Mouse (Mus musculus) testis, adult 2 months (tissue): ENCODE measurements around the gene Ep400. TPM values are rescaled to one million over a fixed set of nuclear protein-coding genes. Genes with fewer than 3 reads are reported as not detected.
A peak's percentile ranks its signal among the peaks of the same experiment; 100 is the strongest.

Source experiments
- H3K27ac ChIP-seq: fragments of 200-500 bp; 2 replicates; pipeline ENCODE4 v1.5.1; 2012; ENCODE audit warnings: low read depth, low read length; ENCODE audit not compliant: control insufficient read depth, insufficient read depth
- H3K27me3 ChIP-seq: fragments of 200-500 bp; 2 replicates; pipeline ENCODE4 v1.6.1; 2012; ENCODE audit warnings: mild to moderate bottlenecking, low read length, moderate library complexity; ENCODE audit not compliant: control insufficient read depth, insufficient read depth
- H3K36me3 ChIP-seq: fragments of 200-500 bp; 2 replicates; pipeline ENCODE4 v1.6.1; 2012; ENCODE audit warnings: mild to moderate bottlenecking, low read length; ENCODE audit not compliant: control insufficient read depth, insufficient read depth
- H3K4me1 ChIP-seq: fragments of 200-500 bp; 2 replicates; pipeline ENCODE4 v1.6.1; 2012; ENCODE audit warnings: low read length; ENCODE audit not compliant: control insufficient read depth, insufficient read depth
- H3K4me3 ChIP-seq: fragments of 200-500 bp; 2 replicates; pipeline ENCODE4 v1.5.1; 2012; ENCODE audit warnings: low read depth, mild to moderate bottlenecking, low read length, moderate library complexity, mixed read lengths; ENCODE audit not compliant: control insufficient read depth
- CTCF ChIP-seq: fragments of 200-500 bp; IDR thresholded peaks from 2 replicates; pipeline ENCODE4 v1.5.1; 2012; ENCODE audit warnings: low read depth, mild to moderate bottlenecking, inconsistent platforms, low read length, moderate library complexity; ENCODE audit not compliant: control insufficient read depth, insufficient read depth, insufficient replicate concordance
- POLR2A ChIP-seq: fragments of 200-500 bp; IDR thresholded peaks from 2 replicates; pipeline ENCODE4 v1.6.1; 2012; ENCODE audit warnings: low read depth, mild to moderate bottlenecking, inconsistent platforms, low read length, moderate library complexity; ENCODE audit not compliant: control insufficient read depth
- polyA plus RNA-seq: library from polyadenylated mRNA; depleted of rRNA; stranded (reverse); fragments of >200 nt; gene quantifications from 2 replicates; pipeline ENCODE4 v1.2.3, GENCODE M21; 2012

The Ep400 gene
- polyA plus RNA-seq, 1 experiment = 196 TPM

- Histone ChIP-seq H3K36me3 (peaks cover 6% of the 10 kb centered on the region), H3K27me3 (no peaks in the 10 kb centered on the region), H3K27ac (no peak overlapping the region), H3K4me3 (no peak overlapping the region), H3K4me1 (no peaks in the 10 kb centered on the region)
- TF ChIP-seq CTCF (no peak), POLR2A (no peak)
Observed at GRCm38 (mm10) chr5:110664041-110664440, 106.5 kb downstream of the Ep400 start.

DNA sequence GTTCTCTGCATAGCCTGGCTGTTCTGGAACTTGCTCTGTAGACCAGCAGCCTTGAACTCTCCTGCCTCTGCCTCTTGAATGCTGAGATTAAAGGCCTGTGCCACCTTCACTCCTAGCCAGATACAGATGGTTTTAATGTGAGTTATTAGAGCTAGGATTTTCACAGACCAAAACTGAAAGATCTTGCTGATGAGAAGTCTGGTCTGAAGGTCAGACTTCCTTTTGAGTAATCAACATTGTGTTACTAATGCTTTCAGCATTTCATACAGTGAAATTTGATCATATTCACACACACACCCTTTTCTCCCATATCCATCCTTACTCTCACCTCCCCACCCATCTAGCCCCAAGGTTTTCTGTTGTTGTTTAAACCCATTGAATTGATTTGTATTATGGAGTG, 110.8 kb downstream of the Ep400 start:
- H3K4me3 ChIP-seq = no peak overlapping the region
- H3K27me3 ChIP-seq = no peaks in the 10 kb centered on the region
- H3K27ac ChIP-seq = no peak overlapping the region
- no peaks in the 10 kb centered on the region for H3K4me1 ChIP-seq
- no peaks in the 10 kb centered on the region; the same call in 1 of the 2 replicates for H3K36me3 ChIP-seq
- no peak for TF ChIP-seq POLR2A

DNA sequence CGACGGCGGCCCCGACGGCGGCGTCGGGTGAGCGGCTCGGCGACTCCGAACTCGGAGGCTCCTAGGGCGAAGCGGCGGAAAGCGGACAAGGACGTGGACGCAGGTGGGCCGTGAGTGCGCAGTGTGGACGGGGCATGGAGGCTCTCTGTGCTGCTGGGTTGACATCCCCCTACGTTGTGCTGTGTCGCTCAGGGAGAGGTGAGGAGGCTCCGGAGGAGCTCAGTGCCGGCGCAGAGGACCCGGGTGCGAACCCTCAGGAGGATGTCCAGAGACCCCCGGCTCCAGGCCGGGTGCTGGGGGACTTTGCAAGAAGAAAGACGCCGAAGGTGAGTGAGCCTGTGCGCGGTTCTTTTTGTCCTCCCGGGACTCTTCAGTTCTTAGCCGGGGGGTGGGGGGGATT, 116.8 kb downstream of the Ep400 start:
- TF ChIP-seq POLR2A (no peak), CTCF (no peak)
- Histone ChIP-seq H3K27me3 (no peaks in the 10 kb centered on the region), H3K4me1 (peaks cover 4% of the 10 kb centered on the region; the same call in 1 of the 2 replicates), H3K4me3 (peak overlapping the region; percentile 96), H3K27ac (peak overlapping the region; percentile 60), H3K36me3 (peaks cover 2% of the 10 kb centered on the region)

GRCm38 (mm10) chr5:110652719-110653648, 117.5 kb downstream of the Ep400 start, which contains the start of the genes Noc4l and Ddx51:
Noc4l (minus strand) TSS chr5:110653417.
Ddx51 (plus strand) TSS chr5:110653451.
- Histone ChIP-seq H3K27me3 (no peaks in the 10 kb centered on the region), H3K27ac (peak within 1 kb of the TSS; percentile 60), H3K36me3 (peaks cover 3% of the 10 kb centered on the region), H3K4me1 (peaks cover 4% of the 10 kb centered on the region; the same call in 1 of the 2 replicates), H3K4me3 (peak within 1 kb of the TSS; percentile 96)
- peak; percentile 55 for TF ChIP-seq POLR2A
- TF ChIP-seq CTCF = no peak

DNA sequence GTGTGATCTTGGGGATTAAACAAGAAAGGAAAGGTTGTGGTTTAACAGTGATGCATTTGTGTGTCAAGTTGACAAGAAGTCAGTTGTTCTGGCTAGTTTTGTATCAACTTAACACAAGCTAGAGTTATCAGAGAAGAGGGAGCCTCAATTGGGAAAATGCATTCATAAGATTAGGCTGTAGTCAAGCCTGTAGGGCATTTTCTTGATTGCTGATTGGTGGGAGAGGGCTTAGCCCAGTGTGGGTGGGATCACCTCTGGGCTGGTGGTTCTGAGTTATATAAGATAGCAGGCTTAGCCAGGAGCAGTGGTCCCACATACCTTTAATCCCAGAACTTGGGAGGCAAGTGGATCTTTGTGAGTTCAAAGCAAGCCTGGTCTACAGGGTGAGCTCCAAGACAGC, 124.1 kb downstream of the Ep400 start:
- Histone ChIP-seq H3K27me3 (no peaks in the 10 kb centered on the region), H3K36me3 (peaks cover 3% of the 10 kb centered on the region), H3K4me3 (no peak overlapping the region), H3K4me1 (no peaks in the 10 kb centered on the region), H3K27ac (no peak overlapping the region)
- no peak for TF ChIP-seq POLR2A
- TF ChIP-seq CTCF = no peak

DNA sequence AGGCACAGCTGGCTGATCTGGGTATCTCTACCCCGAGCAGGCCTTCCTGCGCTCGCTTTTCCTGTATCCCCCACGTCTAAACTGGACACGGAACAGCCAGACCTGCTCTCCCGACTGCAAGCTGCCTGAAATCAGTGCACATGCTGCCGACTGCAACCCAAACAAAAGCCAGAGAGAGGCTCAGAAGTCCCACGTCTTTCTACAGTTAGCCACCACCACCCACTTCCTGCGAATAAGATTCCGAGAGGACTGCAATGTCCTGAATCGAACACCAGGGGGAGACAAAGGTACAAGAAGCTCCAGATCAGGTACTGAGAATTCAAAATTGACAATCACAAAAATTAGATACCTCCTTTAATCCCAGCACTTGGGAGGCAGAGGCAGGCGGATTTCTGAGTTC, 131.1 kb downstream of the Ep400 start:
- TF ChIP-seq POLR2A (no peak), CTCF (peak; percentile 31; the same call in 1 of the 2 replicates)
- Histone ChIP-seq H3K27me3 (no peaks in the 10 kb centered on the region), H3K27ac (no peak overlapping the region; the same call in 1 of the 2 replicates), H3K4me1 (peaks cover 2% of the 10 kb centered on the region), H3K4me3 (peak overlapping the region; percentile 74), H3K36me3 (no peaks in the 10 kb centered on the region)

- Histone ChIP-seq H3K4me1 (peaks cover 2% of the 10 kb centered on the region), H3K27ac (no peak overlapping the region), H3K27me3 (no peaks in the 10 kb centered on the region), H3K4me3 (no peak overlapping the region), H3K36me3 (no peaks in the 10 kb centered on the region)
- TF ChIP-seq CTCF = no peak
- TF ChIP-seq POLR2A = no peak
Observed at GRCm38 (mm10) chr5:110638306-110639074, 132.0 kb downstream of the Ep400 start.
